Mouse (Mus musculus): ENCODE measurements around the gene Iqcg.
"Not testable (repeated sequence)": the region's sequence is repeated elsewhere in the genome, so short reads cannot be mapped to it uniquely, and the experiment has no call there.

Iqcg gene

GRCm38 (mm10) chr16:33056095-33056785 lies at the start of gene Iqcg, which contains the start of gene Rpl35a:
TSS of gene Iqcg (minus strand) at chr16:33056218.
TSS of gene Rpl35a (plus strand) at chr16:33056453.
- peak; percentile 82 to 88 for DNase-seq (ENCODE audit: low spot score in 2 of 2)

DNA sequence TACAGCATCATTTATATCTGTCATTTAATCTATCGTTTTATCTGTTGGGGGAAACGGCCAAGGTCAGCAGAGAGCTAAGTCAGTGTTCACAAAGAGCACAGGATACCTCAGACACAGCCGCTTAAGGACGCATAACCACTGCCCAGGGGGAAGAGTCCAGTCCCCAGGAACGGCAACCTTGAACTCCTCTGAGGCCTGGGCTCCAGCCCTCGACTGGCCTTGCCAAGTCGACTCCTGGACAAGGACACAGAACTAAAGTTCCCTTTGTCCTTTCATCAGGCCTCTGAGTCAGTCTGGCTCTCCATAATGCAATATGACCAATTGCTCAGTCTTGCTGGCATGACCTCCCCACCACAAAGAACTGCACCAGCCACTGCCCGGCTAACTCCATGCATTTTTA lies 29.6 kb upstream of the Iqcg start:
- no peak for DNase-seq (ENCODE audit: low spot score in 2 of 2)

DNA sequence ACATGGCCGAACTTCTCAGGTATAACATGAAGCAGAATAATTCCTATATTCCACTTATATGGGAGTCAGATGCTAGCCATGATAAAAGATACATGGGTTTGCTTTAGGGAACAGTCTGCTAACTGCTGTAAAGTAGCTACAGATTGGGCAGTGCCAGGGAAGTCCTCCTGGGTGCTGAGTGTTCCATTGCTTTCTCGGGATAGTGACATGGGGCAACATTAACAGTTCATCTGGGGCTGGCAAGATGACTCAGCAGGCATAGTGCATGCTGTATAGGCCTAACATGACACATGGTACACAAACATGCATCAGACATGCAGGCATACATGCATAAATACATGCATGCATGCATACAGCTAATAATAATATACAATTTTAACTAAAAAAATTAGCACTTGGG lies 28.0 kb upstream of the Iqcg start:
- no peak for DNase-seq (ENCODE audit: low spot score in 2 of 2)

DNA sequence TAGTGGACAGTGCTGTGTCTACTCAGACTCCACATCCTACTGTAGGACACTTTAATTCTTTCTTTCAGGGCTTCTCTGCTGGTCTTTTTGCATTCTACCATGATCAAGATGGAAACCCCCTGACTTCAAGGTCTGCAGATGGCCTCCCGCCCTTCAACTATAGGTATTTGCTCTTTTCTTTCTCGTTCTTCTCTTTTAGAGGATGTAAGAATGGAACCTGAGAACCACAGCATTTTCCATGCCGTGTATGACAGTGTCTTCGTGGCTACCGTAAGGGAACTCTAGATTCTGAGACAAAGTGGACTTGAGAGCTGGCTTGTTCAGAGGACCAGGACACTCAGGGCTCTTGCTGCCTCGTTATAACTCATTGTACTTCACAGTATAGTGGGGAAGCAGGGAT lies 26.9 kb upstream of the Iqcg start:
- no peak for DNase-seq (ENCODE audit: low spot score in 2 of 2)

DNA sequence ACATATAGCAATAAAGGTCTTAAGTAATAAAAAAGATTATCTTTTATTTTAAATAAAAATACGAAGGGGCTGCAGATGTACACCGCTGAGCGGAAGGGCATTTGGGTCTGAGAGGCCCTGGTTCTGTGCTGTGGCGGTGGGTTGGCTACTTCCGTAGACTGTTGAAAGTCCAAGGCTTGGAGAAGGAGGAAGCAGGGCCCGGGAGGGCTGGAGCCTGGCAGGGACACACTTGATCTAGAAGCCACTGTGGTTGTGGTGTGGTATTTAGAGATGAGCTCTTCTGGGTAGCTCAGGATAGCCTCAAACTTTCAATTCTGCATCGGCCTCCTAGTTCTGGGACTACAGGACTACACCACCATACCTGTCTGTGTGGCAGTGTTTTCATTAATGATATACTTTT lies 24.0 kb upstream of the Iqcg start:
- DNase-seq (ENCODE audit: low spot score in 2 of 2) = no peak

GRCm38 (mm10) chr16:33077069-33077627 lies 21.1 kb upstream of the Iqcg start:
- no peak for DNase-seq (ENCODE audit: low spot score in 2 of 2)

GRCm38 (mm10) chr16:33076078-33076477 lies 20.1 kb upstream of the Iqcg start:
- DNase-seq (ENCODE audit: low spot score in 2 of 2) = no peak

DNA sequence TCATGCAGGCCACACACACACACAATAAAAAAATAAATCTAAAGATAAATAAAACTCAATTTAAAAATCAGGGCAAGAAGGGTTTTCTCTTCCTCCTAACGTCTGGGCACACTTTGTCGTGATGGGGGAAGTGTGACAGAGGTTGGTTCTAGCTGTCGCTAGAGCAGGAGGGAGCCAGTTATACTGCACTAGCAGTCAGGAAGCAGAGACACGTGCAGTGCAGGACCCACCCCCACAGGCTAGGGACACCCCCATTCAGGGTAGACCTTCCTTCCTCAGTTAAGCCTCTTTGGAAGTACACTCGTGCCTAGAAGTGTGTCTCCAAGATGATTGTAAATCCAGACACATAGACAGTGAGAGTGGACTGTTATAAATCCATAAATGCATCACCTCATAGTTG lies 18.9 kb upstream of the Iqcg start:
- DNase-seq (ENCODE audit: low spot score in 2 of 2) = no peak

- no peak for DNase-seq (ENCODE audit: low spot score in 2 of 2)
Observed at GRCm38 (mm10) chr16:33072871-33073557, 17.0 kb upstream of the Iqcg start.

- no peak for DNase-seq (ENCODE audit: low spot score in 2 of 2)
Observed at GRCm38 (mm10) chr16:33070928-33071327, 14.9 kb upstream of the Iqcg start.

- DNase-seq (ENCODE audit: low spot score in 2 of 2) = no peak
Observed at GRCm38 (mm10) chr16:33064636-33065035, 8.6 kb upstream of the Iqcg start.

DNA sequence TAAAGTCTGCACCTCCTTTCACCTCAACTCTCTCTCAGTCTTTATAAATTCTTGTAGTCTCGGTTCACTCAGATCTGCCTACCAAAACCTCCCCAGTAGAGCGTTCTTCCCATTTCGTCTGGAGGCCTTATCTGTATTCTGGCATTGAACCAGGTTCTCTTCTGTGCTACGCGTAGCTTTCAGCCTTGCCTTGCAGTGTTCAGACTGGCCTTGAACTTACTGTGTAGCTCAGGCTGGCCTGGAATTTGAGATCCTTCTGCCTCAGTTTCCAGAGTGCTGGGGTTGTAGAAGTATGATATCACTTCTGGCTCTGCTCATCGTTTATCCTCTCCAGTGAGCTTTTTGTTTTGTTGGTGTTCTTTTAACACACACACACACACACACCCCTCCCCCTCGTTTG lies 7.2 kb upstream of the Iqcg start:
- no peak for DNase-seq (ENCODE audit: low spot score in 2 of 2)

DNA sequence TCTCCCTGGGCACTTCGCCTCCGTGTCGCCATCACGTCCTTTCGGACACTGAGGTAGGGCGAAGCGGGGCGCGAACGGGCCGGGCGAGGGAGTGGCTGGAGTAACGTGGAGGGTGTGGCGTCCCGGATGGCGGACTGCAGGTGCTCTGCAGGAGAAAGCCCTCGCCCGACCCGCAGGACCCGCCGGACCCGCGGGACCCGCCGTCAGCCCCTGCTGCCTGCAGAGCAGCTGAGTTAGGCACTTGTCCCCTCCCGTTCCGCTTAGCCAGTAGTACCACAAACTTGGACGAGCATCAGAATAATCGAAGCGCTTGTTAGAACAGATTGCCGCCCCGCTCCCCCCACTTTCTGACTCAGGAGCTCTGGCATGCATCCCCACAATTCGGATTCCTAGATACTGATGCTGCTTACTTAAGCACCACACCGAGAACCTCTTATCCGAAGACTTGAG lies 6.7 kb upstream of the Iqcg start:
- peak; percentile 49 to 60 for DNase-seq (ENCODE audit: low spot score in 2 of 2)

DNA sequence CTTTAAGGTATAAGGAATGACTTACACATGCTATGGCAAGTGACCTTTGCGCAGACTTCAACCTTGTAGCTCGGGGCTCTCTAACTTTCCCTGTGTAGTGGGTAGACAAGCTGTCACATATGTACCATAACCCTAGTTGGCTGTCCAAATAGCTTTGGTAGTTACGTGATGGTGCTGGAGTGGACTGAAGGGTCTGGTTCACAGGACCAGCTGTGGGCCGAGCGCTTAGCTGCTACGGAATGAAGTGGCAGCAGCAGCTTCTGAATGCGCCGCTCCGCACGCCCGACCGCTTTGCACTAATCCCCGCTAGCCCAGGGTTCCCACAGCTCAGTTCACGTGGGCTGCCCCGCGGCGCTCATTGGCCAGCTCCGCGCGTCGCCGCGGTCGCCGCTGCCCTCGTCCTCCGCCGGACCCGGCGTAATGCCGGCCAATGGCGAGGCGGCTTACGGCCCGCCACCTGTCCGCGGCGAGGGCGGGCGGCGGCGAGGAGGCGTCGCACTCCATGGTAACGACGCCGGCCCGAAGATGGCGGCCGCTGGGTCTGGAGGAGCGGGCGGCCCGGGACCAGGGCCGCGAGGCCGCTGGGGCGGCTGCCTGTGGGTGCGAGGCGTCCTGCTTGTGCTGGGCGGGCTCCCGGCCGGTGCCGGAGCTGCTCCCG lies 6.1 kb upstream of the Iqcg start, which contains the start of gene Lmln:
Gene Lmln (plus strand): TSS at position 498 of the 658 bp plus-strand sequence.
- peak; percentile 76 to 81 for DNase-seq (ENCODE audit: low spot score in 2 of 2)

DNA sequence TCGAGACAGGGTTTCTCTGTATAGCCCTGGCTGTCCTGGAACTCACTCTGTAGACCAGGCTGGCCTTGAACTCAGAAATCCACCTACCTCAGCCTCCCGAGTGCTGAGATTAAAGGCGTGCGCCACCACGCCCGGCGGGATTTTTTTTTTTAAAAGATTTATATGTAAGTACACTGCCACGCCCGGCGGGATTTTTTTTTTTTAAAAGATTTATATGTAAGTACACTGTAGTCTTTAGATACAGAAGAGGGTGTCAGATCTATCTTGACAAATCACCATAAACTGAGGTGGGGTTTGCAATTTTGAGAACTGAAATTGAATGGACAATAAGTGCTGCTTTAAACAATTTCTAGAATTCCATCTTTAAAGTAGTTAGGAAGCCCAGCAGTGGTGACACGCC lies 5.4 kb upstream of the Iqcg start:
- no peak for DNase-seq (ENCODE audit: low spot score in 2 of 2)

GRCm38 (mm10) chr16:33060926-33061325 lies 4.9 kb upstream of the Iqcg start:
- DNase-seq (ENCODE audit: low spot score in 2 of 2) = no peak

- DNase-seq (ENCODE audit: low spot score in 2 of 2) = no peak
Observed at GRCm38 (mm10) chr16:33059471-33059870, 3.5 kb upstream of the Iqcg start.

DNA sequence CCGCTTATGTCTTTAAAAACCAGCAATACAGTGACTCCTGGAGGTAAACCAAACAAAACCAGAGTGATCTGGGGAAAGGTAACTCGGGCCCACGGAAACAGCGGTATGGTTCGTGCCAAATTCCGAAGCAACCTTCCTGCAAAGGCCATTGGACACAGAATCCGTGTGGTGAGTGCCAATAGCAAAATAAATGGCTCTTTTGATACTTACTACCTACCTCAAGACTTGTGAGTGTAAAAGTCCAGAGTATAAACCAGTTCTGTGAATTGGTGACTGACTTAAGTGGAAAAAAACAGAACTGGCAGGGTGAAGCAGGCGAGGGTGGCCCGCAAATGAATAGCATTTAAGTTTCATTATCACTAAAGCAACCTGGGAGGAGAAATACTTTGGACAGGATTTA lies 2.6 kb upstream of the Iqcg start:
- not testable (repeated sequence) for DNase-seq (ENCODE audit: low spot score in 2 of 2)

DNA sequence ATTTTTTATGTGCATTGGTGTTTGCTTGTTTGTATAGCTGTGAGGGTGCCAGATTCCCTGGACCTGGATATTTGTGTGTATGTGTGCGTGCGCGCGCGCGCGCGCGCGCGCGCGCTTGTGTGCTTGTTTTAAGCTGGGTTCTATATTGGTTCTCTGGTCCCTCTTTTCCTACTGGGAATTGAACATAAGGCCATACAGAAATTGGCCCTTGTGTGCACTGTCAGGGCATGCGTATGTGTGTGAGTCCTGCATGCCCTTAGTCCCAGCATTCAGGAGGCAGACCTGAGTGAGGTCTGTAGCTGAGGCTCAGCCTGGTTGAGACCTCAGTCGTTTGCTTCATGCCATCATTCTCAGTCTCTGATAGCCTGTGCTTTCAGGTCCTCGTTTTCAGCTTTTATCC lies 2.0 kb upstream of the Iqcg start:
- DNase-seq (ENCODE audit: low spot score in 2 of 2) = no peak

DNA sequence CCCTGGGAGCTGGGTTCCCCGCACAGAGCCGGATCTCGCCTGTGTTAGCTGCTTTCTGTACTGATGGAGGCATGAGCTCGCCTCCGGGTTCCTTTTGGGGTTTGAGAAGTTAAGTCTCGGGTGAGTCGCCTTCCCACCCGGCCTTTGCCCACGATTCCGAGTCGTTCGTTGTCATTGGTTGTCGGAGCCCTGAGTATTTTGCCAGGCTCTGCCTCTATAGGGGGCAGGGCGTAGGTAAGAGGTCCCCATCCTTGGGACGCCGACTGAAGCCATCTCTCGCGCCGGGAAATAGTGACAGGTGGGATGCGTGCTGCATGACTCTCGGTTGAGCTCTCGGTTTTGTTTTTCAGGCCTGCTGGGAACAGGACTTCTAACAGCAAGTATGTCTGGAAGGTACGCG lies 768 bp upstream of the Iqcg start:
- DNase-seq (ENCODE audit: low spot score in 2 of 2) = peak in 1 of 2 experiments; percentile 18

GRCm38 (mm10) chr16:33055655-33056054 lies 363 bp downstream of the Iqcg start:
- no peak for DNase-seq (ENCODE audit: low spot score in 2 of 2)

DNA sequence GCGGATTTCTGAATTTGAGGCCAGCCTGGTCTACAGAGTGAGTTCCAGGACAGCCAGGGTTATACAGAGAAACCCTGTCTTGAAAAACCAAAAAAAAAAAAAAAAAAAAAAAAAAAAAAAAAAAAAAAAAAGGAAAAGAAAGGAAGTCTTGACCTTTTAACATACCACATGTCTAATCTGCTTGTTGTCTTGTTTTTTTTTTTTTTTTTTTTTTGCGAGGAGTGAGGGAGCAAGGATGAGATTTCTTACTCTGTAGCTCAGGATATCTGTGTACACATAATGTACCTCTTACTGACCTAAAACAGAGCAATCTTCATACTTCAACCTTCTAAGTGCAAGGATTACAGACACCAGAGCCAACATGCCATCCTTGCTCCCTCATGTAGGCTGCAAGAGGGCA lies 1.1 kb downstream of the Iqcg start:
- DNase-seq (ENCODE audit: low spot score in 2 of 2) = not testable (repeated sequence)
